Mouse (Mus musculus) megakaryocyte, embryonic 14.5 days (primary cell): ENCODE data around the gene Dctn5.

ENCODE experiments used
- FLI1 ChIP-seq: IDR thresholded peaks from 2 replicates; pipeline ENCODE4 v1.6.1; 2012; ENCODE audit warnings: low read length, inconsistent platforms, mixed read lengths
- GATA1 ChIP-seq: IDR thresholded peaks from 3 replicates; pipeline ENCODE4 v1.6.1; 2012; ENCODE audit warnings: mixed read lengths, low read length, inconsistent platforms, borderline replicate concordance

DNA sequence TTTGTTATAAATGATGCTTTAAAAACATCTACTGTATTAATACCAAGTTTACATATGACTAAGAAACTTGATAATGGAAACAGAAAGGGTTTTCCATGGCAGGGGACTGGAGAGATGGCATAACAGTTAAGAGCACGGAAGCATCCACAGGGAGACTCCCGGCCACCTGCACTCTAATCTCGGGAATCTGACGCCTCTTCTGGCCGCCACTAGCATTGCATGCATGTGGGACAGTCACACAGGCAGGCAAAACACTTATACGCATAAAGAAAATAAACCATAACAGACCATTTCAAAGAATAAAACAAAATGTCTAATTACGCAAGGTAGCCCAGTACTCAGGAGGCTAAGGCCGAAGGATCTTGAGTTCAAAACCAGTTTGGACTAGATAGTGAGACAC lies 7.2 kb upstream of the Dctn5 start:
- TF ChIP-seq GATA1 (no peak), FLI1 (no peak)
